Mouse (Mus musculus) bone marrow macrophage, adult 2 months (primary cell): Measurements from ENCODE around the gene Lrrc8d.

ENCODE experiments used
- CTCF ChIP-seq: IDR thresholded peaks from 2 replicates; pipeline ENCODE4 v1.5.1; 2012; ENCODE audit warnings: low read depth, mild to moderate bottlenecking, low read length, moderate library complexity
- POLR2A ChIP-seq: IDR thresholded peaks from 2 replicates; pipeline ENCODE4 v1.6.1; 2012; ENCODE audit warnings: mild to moderate bottlenecking, low read depth, low read length, borderline replicate concordance

GRCm38 (mm10) chr5:105651561-105651991, 48.2 kb upstream of the Lrrc8d start:
- TF ChIP-seq POLR2A (no peak), CTCF (peak; percentile 24; the same call in 1 of the 2 replicates)
